Mouse (Mus musculus): Measurements from ENCODE around the gene Akap13.

DNA sequence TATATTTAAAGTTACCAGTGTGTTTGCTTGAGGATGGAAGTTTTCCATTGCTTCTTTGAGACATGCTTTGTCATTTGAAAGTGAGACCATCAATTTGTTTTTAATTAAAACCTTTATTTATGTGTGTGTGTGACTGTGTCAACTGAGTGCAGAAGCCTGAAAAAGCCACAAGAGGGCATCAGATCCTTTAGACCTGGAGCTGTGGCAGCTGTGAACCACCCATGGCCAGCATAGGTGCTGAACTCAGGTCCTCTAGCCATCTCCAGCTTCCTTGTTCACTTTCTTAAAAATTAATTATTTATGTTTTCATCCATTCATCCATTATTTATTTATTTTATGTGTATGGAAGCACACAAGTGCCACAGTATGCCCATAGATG is 98.3 kb downstream of the Akap13 start:
- peak; percentile 69 for TF ChIP-seq CTCF (IDR thresholded peaks at IDR 0.05)
- no peak for TF ChIP-seq EP300 (IDR thresholded peaks at IDR 0.05)

All from lung, postnatal 0 days (tissue).